Mouse (Mus musculus) kidney, postnatal 0 days (tissue): ENCODE measurements around the gene Gngt2. TPM values are rescaled to one million over a fixed set of nuclear protein-coding genes. Genes with fewer than 3 reads are reported as not detected.
A peak's percentile ranks its signal among the peaks of the same experiment; 100 is the strongest.
"Not testable (repeated sequence)": the region's sequence is repeated elsewhere in the genome, so short reads cannot be mapped to it uniquely, and the experiment has no call there.

Source experiments
- ATAC-seq: fragments of 200-750 bp; cut with Nextera tagmentation; replicated peaks from 2 replicates; pipeline ENCODE4 v1.8.0; 2017; ENCODE audit warnings: low read depth, moderate number of reproducible peaks, moderate TSS enrichment, moderate library complexity; ENCODE audit not compliant: low FRiP score
- DNase-seq: peaks from one replicate; pipeline ENCODE4 v3.0.0-alpha.2; 2016; ENCODE audit warnings: low spot score
- H3K27ac ChIP-seq: fragments of 300-500 bp; sonication (generic); 2 replicates; pipeline ENCODE4 v1.5.1; 2014; ENCODE audit warnings: mild to moderate bottlenecking
- H3K27me3 ChIP-seq: fragments of 300-500 bp; sonication (generic); 2 replicates; pipeline ENCODE4 v1.6.1; 2014; ENCODE audit warnings: low read length, mixed read lengths; ENCODE audit not compliant: insufficient read depth
- H3K36me3 ChIP-seq: fragments of 300-500 bp; sonication (generic); 2 replicates; pipeline ENCODE4 v1.6.1; 2014; ENCODE audit warnings: low read length, mixed read lengths; ENCODE audit not compliant: insufficient read depth
- H3K4me1 ChIP-seq: fragments of 300-500 bp; sonication (generic); replicated peaks from 2 replicates; pipeline ENCODE4 v1.6.1; 2014; ENCODE audit warnings: antibody characterized with exemption, low read length, mixed read lengths; ENCODE audit not compliant: insufficient read depth
- H3K4me2 ChIP-seq: fragments of 300-500 bp; sonication (generic); 2 replicates; pipeline ENCODE4 v1.6.1; 2014; ENCODE audit warnings: mild to moderate bottlenecking, low read length, moderate library complexity, mixed read lengths
- H3K4me3 ChIP-seq: fragments of 300-500 bp; sonication (generic); replicated peaks from 2 replicates; pipeline ENCODE4 v1.5.1; 2014; ENCODE audit warnings: low read depth, low read length
- H3K9ac ChIP-seq: fragments of 300-500 bp; sonication (generic); 2 replicates; pipeline ENCODE4 v1.6.1; 2014; ENCODE audit warnings: low read depth, low read length
- H3K9me3 ChIP-seq: fragments of 300-500 bp; sonication (generic); replicated peaks from 2 replicates; pipeline ENCODE4 v1.6.1; 2016; ENCODE audit warnings: low read length, inconsistent platforms, mixed read lengths
- CTCF ChIP-seq: IDR thresholded peaks from 2 replicates; pipeline ENCODE4 v1.5.1; 2016; ENCODE audit warnings: antibody characterized with exemption, low read depth, mild to moderate bottlenecking, moderate library complexity
- WGBS: fragments of 180-500 bp; shearing (Covaris S2); extraction: QIAGEN DNeasy Blood & Tissue Kit; methylation state at CpG from one replicate; pipeline ENCODE4 v1.1.7; 2014; 5-methylcytosine and 5-hydroxymethylcytosine counted together
- polyA plus RNA-seq: library from polyadenylated mRNA; unstranded; fragments of >200 nt; fragmentation: Nextera tagmentation; extraction: Ambion mirVana; gene quantifications from 2 replicates; pipeline ENCODE4 v1.2.1, GENCODE M21; 2015

The Gngt2 gene
- polyA plus RNA-seq, 1 experiment from 2014 or later, result 32.6 TPM

DNA sequence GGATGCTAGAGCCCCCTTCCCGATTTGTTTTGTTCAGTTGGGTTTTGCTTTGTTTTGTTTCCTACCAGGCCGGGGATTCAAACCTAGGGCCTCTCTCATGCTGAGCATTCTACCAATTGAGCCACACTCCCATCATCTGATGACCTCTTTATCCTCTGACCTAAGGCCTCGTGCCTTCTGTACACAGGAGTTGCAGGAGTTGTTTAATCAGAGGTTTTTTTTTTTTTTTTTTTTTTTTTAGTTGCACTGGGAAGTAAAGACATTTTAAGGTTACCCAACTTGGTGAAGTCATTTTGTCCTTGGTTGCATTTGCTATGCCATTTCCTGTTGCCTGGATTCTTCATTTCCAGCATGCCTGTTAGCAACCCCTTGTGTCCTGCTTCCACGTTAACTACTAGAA, 32.4 kb downstream of the Gngt2 start:
- H3K9ac ChIP-seq, result no peak overlapping the region
- H3K4me1 ChIP-seq, result no peaks in the 10 kb centered on the region
- H3K4me3 ChIP-seq, result no peak overlapping the region
- H3K27ac ChIP-seq, result no peak overlapping the region
- TF ChIP-seq CTCF, result no peak
- H3K27me3 ChIP-seq, result 0 out of 2 replicates have a peak, but pooled peaks cover 3% of the 10 kb centered on the region
- ATAC-seq (no peak), DNase-seq (no peak)
- no peaks in the 10 kb centered on the region for H3K9me3 ChIP-seq
- H3K4me2 ChIP-seq, result no peak overlapping the region
- H3K36me3 ChIP-seq, result no peaks in the 10 kb centered on the region
- 73% methylated on average over 4 of the region's 4 CpGs for WGBS

GRCm38 (mm10) chr11:95869918-95870470, 33.0 kb downstream of the Gngt2 start:
- ATAC-seq, result no peak
- Histone ChIP-seq H3K9me3 (no peaks in the 10 kb centered on the region), H3K4me2 (no peak overlapping the region), H3K27me3 (0 out of 2 replicates have a peak, but pooled peaks cover 3% of the 10 kb centered on the region), H3K4me1 (no peaks in the 10 kb centered on the region), H3K4me3 (no peak overlapping the region), H3K27ac (no peak overlapping the region), H3K9ac (no peak overlapping the region), H3K36me3 (no peaks in the 10 kb centered on the region)
- no peak for TF ChIP-seq CTCF
- no peak for DNase-seq
- 68% methylated on average over 6 of the region's 6 CpGs for WGBS

DNA sequence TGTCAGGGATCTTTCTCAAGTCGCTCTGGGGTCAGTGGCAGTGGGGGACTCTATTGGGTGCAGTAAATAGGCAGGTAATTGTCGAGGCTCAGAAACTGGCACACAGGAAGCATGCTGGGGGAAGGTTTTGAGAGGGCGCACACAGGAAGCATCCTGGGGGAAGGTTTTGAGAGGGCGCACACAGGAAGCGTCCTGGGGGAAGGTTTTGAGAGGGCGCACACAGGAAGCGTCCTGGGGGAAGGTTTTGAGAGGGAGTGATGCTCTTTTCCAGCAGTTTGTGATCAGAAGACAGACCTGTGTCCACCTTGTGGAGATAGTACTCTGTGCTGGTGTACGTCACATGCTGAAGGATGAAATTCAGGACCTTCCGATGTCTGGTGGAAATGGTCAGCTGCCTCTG, 38.8 kb downstream of the Gngt2 start:
- no peak for DNase-seq
- no peak for TF ChIP-seq CTCF

GRCm38 (mm10) chr11:95876296-95876695, 39.3 kb downstream of the Gngt2 start:
- 17% methylated on average over 7 of the region's 7 CpGs for WGBS
- no peak overlapping the region for H3K27ac ChIP-seq
- no peaks in the 10 kb centered on the region for H3K36me3 ChIP-seq
- H3K9ac ChIP-seq, result no peak overlapping the region
- TF ChIP-seq CTCF, result peak; percentile 99
- H3K9me3 ChIP-seq, result no peaks in the 10 kb centered on the region
- no peak for ATAC-seq
- no peaks in the 10 kb centered on the region for H3K4me1 ChIP-seq
- H3K4me3 ChIP-seq, result no peak overlapping the region
- H3K27me3 ChIP-seq, result no peaks in the 10 kb centered on the region
- peak; percentile 85 for DNase-seq
- no peak overlapping the region; the same call in 1 of the 2 replicates for H3K4me2 ChIP-seq

More for the DNA sequence above, 38.8 kb downstream of the Gngt2 start:
- Histone ChIP-seq H3K27ac (no peak overlapping the region), H3K9ac (no peak overlapping the region), H3K4me2 (no peak overlapping the region; the same call in 1 of the 2 replicates), H3K9me3 (no peaks in the 10 kb centered on the region), H3K4me1 (no peaks in the 10 kb centered on the region), H3K27me3 (no peaks in the 10 kb centered on the region), H3K36me3 (no peaks in the 10 kb centered on the region), H3K4me3 (no peak overlapping the region)
- ATAC-seq, result no peak; the same call in 1 of the 2 replicates
- 30% methylated on average over 9 of the region's 9 CpGs for WGBS

- 59% methylated on average over 2 of the region's 2 CpGs for WGBS
- ATAC-seq, result not testable (repeated sequence)
Measured at GRCm38 (mm10) chr11:95879861-95880260, 42.8 kb downstream of the Gngt2 start.

DNA sequence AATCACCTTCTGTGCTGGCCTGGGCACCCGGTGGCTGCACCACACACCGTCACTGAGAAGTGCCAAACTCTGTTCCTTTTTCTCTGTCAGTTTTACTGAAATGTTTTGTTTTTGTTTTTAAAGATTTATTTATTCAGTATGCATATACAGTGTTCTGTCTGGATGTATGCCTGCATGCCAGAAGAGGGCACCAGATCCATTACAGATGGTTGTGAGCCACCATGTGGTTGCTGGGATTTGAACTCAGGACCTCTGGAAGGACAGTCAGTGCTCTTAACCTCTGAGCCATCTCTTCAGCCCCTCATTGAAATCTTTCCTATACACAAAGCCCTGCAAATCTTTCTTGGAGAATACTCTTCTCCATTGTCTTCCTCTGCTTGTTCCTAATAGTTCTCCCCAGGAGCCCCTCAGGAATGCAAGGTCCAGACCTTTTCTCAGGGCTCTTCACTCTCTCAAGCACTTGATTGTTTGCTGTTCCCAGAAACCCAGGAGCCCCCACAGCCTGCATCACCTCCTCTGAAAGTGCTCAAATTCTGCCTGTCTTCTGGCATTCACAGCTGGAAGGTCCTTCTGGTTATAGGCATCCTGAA, 53.5 kb downstream of the Gngt2 start:
- H3K36me3 ChIP-seq, result no peaks in the 10 kb centered on the region
- TF ChIP-seq CTCF, result peak; percentile 52
- DNase-seq, result no peak
- 55% methylated on average over 2 of the region's 2 CpGs for WGBS
- no peaks in the 10 kb centered on the region for H3K9me3 ChIP-seq
- H3K4me3 ChIP-seq, result no peak overlapping the region
- H3K9ac ChIP-seq, result no peak overlapping the region
- H3K4me1 ChIP-seq, result no peaks in the 10 kb centered on the region
- H3K4me2 ChIP-seq, result no peak overlapping the region
- ATAC-seq, result no peak
- no peaks in the 10 kb centered on the region for H3K27me3 ChIP-seq
- no peak overlapping the region for H3K27ac ChIP-seq

More at GRCm38 (mm10) chr11:95879861-95880260, 42.8 kb downstream of the Gngt2 start:
- not testable (repeated sequence) for H3K27me3 ChIP-seq, DNase-seq, H3K9ac ChIP-seq, H3K4me3 ChIP-seq, H3K36me3 ChIP-seq, H3K27ac ChIP-seq, H3K4me2 ChIP-seq, H3K4me1 ChIP-seq, H3K9me3 ChIP-seq

Other genes starting within 250 kb of the Gngt2 start
- gene Ngfr, start 249.5 kb upstream of the Gngt2 start, polyA plus RNA-seq, result 6.2 and 7.6 TPM in 2 replicates
- 318 and 344 TPM in 2 replicates for gene Phb, start 170.3 kb upstream of the Gngt2 start, polyA plus RNA-seq
- gene Zfp652, start 124.5 kb upstream of the Gngt2 start, polyA plus RNA-seq, result 14.8 and 17.1 TPM in 2 replicates
- 0.22 and 0.42 TPM in 2 replicates for gene B130006D01Rik, start 113.6 kb upstream of the Gngt2 start, polyA plus RNA-seq
- gene Phospho1, start 12.7 kb upstream of the Gngt2 start, polyA plus RNA-seq, result 0.17 TPM in 1 of 2 replicates, not detected in the other
- gene Abi3, start 5.3 kb downstream of the Gngt2 start, polyA plus RNA-seq, result 10.5 and 13.1 TPM in 2 replicates
- 1.1 and 1.6 TPM in 2 replicates for gene B4galnt2, start 77.7 kb downstream of the Gngt2 start, polyA plus RNA-seq
- gene Igf2bp1, start 168.7 kb downstream of the Gngt2 start, polyA plus RNA-seq, result 14.9 and 20.5 TPM in 2 replicates
- not detected in 2 replicates for gene Gip, start 187.3 kb downstream of the Gngt2 start, polyA plus RNA-seq
- 85.8 and 90.6 TPM in 2 replicates for gene Snf8, start 197.7 kb downstream of the Gngt2 start, polyA plus RNA-seq
- gene Ube2z, start 228.2 kb downstream of the Gngt2 start, polyA plus RNA-seq, result 31.7 and 33.2 TPM in 2 replicates
- gene Atp5g1, start 238.5 kb downstream of the Gngt2 start, polyA plus RNA-seq, result 1,356 and 1,385 TPM in 2 replicates